Mouse (Mus musculus) MEL (cell line): ENCODE measurements around the gene Gpr82.
A peak's percentile ranks its signal among the peaks of the same experiment; 100 is the strongest.

Experiments
- CHD1 ChIP-seq: IDR thresholded peaks from 2 replicates; pipeline ENCODE4 v1.6.1; 2012; ENCODE audit warnings: low read depth, mild to moderate bottlenecking, inconsistent platforms, low read length, improper control_type of control experiment
- CTCF ChIP-seq, 3 experiments: IDR thresholded peaks in 2 of 3; conservative IDR thresholded peaks in 1 of 3; 2 replicates each; pipeline ENCODE4 v1.5.1; 2011 to 2012; ENCODE audit warnings: low read length in 3 of 3, low read depth in 2 of 3, mild to moderate bottlenecking in 2 of 3, improper control_type of control experiment in 1 of 3, inconsistent platforms in 1 of 3, mixed read lengths in 1 of 3, moderate library complexity in 1 of 3; ENCODE audit not compliant: control insufficient read depth in 1 of 3, insufficient read depth in 1 of 3, poor library complexity in 1 of 3, severe bottlenecking in 1 of 3
- ETS1 ChIP-seq: IDR thresholded peaks from 2 replicates; pipeline ENCODE4 v1.6.1; 2012; ENCODE audit warnings: low read depth, mild to moderate bottlenecking, inconsistent platforms, low read length, improper control_type of control experiment, moderate library complexity
- MAX ChIP-seq: IDR thresholded peaks from 2 replicates; pipeline ENCODE4 v1.6.1; 2011; ENCODE audit warnings: low read length, improper control_type of control experiment
- MAZ ChIP-seq: IDR thresholded peaks from 2 replicates; pipeline ENCODE4 v1.6.1; 2012; ENCODE audit warnings: low read depth, mild to moderate bottlenecking, inconsistent platforms, low read length, improper control_type of control experiment
- MYB ChIP-seq: IDR thresholded peaks from 2 replicates; pipeline ENCODE4 v1.6.1; 2011; ENCODE audit warnings: mild to moderate bottlenecking, low read depth, low read length, improper control_type of control experiment
- POLR2A ChIP-seq, 2 experiments: IDR thresholded peaks; 2 replicates each; pipeline ENCODE4 v1.6.1; 2011 to 2012; ENCODE audit warnings: low read length in 2 of 2, mild to moderate bottlenecking in 2 of 2, control low read depth in 1 of 2, improper control_type of control experiment in 1 of 2, low read depth in 1 of 2, moderate library complexity in 1 of 2; ENCODE audit not compliant: control insufficient read depth in 1 of 2, insufficient read depth in 1 of 2, poor library complexity in 1 of 2
- SMC3 ChIP-seq: IDR thresholded peaks from 2 replicates; pipeline ENCODE4 v1.6.1; 2011; ENCODE audit warnings: low read depth, low read length, improper control_type of control experiment
- TAL1 ChIP-seq: IDR thresholded peaks from 2 replicates; pipeline ENCODE4 v1.6.1; 2012; ENCODE audit warnings: mild to moderate bottlenecking, inconsistent platforms, low read length, moderate library complexity, mixed read lengths
- TBP ChIP-seq: IDR thresholded peaks from 2 replicates; pipeline ENCODE4 v1.8.0; 2011; ENCODE audit warnings: low read depth, low read length, improper control_type of control experiment
- TCF12 ChIP-seq: IDR thresholded peaks from 2 replicates; pipeline ENCODE4 v1.6.1; 2014; ENCODE audit warnings: low read depth, mild to moderate bottlenecking, inconsistent platforms, low read length, improper control_type of control experiment, moderate library complexity
- UBTF ChIP-seq: IDR thresholded peaks from 2 replicates; pipeline ENCODE4 v1.6.1; 2012; ENCODE audit warnings: low read depth, mild to moderate bottlenecking, inconsistent platforms, low read length, improper control_type of control experiment, moderate library complexity, borderline replicate concordance; ENCODE audit not compliant: insufficient read depth
- USF1 ChIP-seq: IDR thresholded peaks from 2 replicates; pipeline ENCODE4 v1.6.1; 2014; ENCODE audit warnings: low read depth, mild to moderate bottlenecking, inconsistent platforms, low read length, improper control_type of control experiment, moderate library complexity
- ZNF384 ChIP-seq: IDR thresholded peaks from 2 replicates; pipeline ENCODE4 v1.6.1; 2012; ENCODE audit warnings: low read depth, mild to moderate bottlenecking, inconsistent platforms, low read length, improper control_type of control experiment

DNA sequence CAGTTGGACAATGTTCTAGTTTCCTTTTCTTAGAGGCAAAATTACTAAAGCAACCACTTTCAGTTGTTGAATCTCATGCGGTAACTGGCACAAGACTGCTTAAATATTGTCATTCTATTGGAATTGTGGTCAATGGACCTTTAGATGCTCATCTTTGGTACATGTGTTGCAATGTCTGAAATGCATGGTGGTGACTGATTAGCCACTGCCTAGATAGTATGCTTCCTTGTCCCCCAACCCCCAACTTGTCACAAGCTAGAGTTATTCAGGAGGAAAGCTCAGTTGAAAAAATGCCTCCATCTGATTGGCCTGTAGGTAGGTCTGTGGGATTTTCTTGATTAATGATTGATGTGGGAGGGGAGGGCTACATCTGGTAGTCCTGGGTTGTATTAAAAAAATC lies 43.9 kb upstream of the Gpr82 start:
- TF ChIP-seq MAZ (no peak), MYB (no peak), CHD1 (no peak), ZNF384 (no peak), TBP (no peak), TCF12 (peak; percentile 70; the same call in 1 of the 2 replicates), TAL1 (peak; percentile 34; the same call in 1 of the 2 replicates), ETS1 (peak; percentile 54), SMC3 (no peak), POLR2A (IDR thresholded peaks at IDR 0.05; ENCODE audit: control insufficient read depth in 1 of 2, insufficient read depth in 1 of 2, low read depth in 1 of 2, low read length in 2 of 2, poor library complexity in 1 of 2) (no peak), UBTF (no peak), USF1 (no peak), CTCF (IDR thresholded peaks at IDR 0.05 in 2 of 3, conservative IDR thresholded peaks at IDR 0.05 in 1 of 3; ENCODE audit: control insufficient read depth in 1 of 3, insufficient read depth in 1 of 3, low read depth in 2 of 3, low read length in 3 of 3, poor library complexity in 1 of 3, severe bottlenecking in 1 of 3) (no peak), MAX (no peak)
